Mouse (Mus musculus) right cerebral cortex, adult 18-20 months (tissue): Measurements from ENCODE around the gene Rps6ka1.
"Not testable (repeated sequence)": the region's sequence is repeated elsewhere in the genome, so short reads cannot be mapped to it uniquely, and the experiment has no call there.

Source experiments
- DNase-seq: peaks from one replicate; pipeline ENCODE4 v3.0.0; 2022; ENCODE audit warnings: mixed read lengths

Gene Rps6ka1

GRCm38 (mm10) chr4:133887672-133888453 lies at the start of gene Rps6ka1:
TSS of gene Rps6ka1 (minus strand) at chr4:133887797.
- peak; percentile 62 for DNase-seq

DNA sequence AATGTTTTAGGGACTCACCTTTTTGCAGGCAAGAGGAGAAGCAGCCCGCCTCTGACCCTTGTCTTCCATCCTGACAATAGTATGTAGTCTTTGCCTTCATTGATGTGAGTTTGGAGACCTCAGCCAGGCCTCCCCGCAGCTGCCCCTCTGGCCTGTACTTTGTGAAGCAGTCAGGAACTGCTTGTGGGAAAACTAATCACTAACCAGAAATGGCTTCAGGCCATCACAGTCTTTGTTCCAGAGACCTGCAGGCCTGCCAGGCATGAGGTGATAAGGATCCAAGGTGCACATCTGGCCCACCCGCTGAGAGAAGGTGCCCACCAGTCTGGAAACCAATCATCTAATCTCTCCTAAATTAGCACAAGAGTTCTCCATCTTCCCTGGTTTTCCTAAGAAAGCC lies 44.2 kb upstream of the Rps6ka1 start:
- DNase-seq: no peak

DNA sequence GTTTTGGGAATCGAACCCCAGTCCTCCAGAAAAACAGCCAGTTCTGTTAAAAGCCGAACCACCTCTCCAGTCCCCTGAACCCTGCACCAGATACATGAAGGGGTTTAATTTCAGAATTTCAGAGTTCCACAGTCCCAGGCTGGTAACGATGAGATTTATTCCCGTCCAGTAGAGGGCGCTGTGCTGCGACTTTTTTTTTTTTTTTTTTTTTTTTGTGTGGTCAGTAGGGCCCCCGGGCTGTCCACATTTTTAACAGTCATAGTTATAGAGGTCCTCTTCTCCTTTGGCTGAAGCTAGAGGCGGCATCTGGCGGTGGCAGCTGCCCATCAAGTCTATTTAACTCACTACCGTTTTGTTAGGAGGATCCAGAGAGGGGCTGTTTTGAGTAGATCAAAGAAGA lies 43.8 kb upstream of the Rps6ka1 start:
- DNase-seq: no peak

DNA sequence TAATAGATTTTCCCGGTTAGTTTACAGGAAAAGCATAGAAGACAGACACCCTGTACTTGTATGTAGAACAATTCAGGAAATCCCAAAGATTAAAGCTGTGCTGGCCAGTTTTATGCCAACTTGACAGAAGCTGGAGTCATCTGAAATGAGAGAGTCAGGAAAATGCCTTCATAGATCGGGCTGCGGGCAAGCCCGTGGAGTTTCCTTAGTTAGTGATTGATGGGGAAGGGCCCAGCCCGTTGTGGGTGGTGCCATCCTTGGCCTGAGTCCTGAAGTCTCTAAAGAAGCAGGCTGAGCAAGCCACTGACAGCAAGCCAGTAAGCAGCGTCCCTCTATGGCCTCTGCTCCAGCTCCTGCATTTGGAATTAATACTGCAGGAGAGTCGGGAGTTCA lies 41.7 kb upstream of the Rps6ka1 start:
- no peak for DNase-seq

- no peak for DNase-seq
Observed at GRCm38 (mm10) chr4:133928576-133929277, 41.1 kb upstream of the Rps6ka1 start.

GRCm38 (mm10) chr4:133925204-133925603 lies 37.6 kb upstream of the Rps6ka1 start:
- no peak for DNase-seq

- no peak for DNase-seq
Observed at GRCm38 (mm10) chr4:133923743-133924142, 36.1 kb upstream of the Rps6ka1 start.

DNA sequence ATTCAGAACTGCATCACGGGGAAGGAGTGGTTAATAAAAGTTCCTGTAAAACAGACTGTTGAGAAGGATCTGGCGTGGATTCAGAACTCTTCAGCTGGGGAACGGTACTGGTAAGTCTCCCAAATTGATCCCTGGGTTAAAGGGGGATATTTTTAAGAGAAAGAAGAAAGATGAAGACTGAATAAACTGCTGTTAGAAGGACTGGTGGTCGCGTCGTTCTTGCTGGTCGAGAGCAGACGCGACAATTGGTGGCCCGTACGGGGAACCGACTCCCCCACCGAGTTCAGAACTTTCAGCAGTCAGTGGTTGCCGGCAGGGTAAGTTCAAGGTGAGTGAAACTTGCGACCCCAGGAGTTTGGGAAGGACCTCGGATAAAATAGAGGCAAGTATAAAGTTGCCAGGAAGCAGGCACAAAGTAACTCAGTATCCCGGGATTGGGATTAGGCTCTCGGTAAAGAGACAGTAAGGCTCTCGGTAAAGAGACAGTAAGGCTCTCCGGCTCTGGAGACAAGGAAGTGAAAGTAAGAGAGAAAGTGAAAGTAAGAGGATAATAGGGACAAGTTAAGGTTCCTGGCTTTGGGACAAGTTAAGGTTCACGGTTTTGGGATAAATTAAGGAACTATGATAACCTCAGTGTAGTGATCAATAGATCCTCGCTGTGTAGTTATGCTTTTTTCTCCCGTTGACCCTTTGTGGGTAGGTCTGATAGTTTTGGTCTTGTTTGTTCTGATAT lies 30.7 kb upstream of the Rps6ka1 start:
- peak; percentile 23 for DNase-seq

DNA sequence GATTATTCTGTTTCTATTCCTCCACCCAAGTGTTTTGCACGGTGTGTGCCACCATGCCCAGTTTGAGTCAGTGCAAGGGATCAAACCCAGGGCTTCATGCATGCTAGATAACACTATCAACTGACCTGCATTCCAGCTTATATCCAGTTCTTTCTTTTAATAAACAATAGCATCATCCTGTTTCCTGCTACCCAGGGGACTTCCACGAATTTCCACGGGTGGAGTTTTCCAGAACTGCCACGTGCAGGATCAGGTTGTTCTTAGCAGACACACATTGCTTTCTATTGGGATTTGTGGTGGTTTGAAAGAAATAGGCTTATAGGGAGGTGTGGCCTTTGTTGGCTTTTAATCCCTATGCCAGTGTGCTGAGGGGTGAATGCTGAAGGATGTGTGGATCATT lies 24.4 kb upstream of the Rps6ka1 start:
- DNase-seq: no peak

DNA sequence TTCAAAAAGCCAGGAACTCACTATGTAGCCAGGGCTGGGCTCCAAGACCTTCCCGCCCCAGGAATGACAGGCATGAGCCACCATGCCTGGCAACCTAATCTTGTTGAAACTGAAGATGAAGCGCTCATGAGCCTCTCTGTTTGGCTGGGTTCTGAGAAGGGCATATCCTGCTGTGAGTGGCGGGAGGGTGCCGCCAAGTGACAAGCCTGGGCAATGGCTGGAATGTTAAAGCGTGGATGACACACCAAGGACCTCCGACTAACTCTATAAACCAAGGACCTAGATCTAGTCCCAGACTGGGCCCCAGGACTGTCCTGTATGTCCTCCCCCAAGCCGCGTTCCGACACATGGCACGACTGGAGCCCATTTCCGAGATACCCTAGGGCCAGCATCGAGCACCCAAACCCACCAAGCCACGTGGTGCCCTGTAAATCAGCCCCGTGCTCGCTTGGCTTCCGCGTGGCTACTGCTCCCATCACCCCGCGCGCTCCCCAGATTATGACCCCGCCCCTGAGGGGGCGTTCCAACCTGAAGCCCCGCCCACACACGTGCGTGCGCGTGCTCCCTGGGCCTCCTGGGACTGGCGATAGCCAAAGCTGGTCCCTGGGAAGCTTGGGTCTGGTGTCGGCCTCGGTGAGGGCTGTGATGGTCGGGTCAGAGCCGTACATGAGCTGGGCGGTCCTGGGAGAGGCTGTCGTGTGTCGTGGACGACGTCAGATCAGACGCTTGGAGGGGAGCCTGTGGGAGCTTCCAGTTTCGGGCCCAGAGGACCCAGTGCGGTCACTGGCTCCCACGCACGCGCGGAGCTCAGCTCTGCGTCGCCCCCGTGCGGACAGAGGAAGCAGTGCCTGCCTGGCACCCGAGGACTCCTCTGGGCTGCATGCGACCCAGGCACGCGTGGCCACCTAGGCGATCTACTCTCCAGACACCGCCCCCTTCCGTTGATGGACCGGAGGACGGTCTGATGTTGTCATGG lies 22.9 kb upstream of the Rps6ka1 start:
- peak; percentile 93 for DNase-seq

DNA sequence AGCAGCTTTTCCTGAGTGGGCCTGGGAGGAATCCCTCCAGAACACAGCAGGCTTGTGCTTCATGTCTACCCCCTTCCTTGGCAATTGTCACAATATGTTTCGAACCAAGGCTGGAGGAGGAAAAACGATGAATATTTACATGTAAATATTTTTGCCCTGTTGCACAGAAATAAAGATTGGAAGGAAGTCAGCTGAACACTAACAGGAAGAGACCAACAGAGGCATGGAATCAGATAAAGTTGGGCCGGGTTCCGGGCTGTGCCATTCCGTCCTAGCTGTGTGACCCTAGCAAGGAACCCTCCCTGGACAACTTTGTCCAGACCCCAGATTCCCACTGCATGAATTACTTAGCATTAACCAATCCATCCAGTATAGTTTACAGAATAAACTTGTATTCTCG lies 20.5 kb upstream of the Rps6ka1 start:
- DNase-seq: no peak

DNA sequence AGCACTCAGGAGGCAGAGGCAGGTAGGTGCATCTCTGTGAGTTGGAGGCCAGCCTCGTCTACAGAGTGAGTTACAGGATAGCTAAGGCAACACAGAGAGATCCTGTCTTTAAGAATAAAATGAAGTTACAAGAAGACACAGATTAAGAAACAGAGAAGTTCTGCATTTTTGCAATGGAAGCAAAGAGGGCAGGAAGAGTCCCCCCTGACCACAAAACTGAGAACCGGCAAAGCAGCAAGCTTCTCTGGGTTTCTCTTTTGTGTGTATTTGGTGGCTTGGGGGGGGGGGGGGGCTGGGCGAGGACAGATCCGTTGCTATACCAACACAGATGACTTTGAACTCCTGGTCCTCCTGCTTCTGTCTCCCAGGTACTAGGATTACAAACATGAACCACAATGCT lies 19.5 kb upstream of the Rps6ka1 start:
- DNase-seq: no peak

GRCm38 (mm10) chr4:133906336-133906735 lies 18.7 kb upstream of the Rps6ka1 start:
- DNase-seq: not testable (repeated sequence)

DNA sequence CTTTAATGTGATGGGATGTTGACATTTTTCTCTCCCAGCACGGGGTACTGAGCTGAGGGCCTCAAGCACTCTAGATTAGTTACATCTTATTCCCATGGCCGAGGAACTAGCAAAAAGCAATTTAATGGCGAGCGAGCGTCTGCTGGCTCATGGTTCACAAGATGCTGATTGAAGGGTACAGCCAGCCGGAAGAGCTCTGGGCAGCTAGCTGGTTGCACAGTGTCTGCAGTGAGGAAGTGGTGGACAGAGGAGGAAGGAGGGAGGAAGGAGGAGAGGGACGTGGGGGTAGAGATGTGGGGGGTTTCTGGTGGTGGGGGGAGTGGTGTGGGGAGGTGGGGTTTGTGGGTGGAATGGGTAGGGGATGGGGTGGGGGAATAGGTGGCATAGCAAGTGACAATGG lies 17.6 kb upstream of the Rps6ka1 start:
- DNase-seq: no peak

DNA sequence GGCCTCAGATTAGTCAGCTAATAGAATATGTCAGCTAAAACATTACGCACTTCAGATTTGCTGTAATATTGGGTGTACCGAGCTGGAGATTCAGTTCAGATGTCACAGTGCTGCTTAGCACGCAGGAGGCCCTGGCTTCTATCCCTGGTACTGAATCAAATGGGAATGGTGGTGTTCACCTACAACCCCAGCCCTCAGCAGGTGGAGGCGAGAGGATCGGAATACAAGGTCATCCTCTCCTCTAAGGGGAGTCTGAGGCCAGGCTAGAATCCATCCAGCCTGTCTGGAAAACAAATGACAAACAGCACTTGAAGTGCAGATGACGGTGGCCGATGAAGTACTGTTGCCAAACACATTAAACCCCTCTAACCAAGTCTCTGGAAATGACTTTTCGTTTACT lies 16.7 kb upstream of the Rps6ka1 start:
- no peak for DNase-seq

- DNase-seq: no peak
Observed at GRCm38 (mm10) chr4:133903372-133903771, 15.8 kb upstream of the Rps6ka1 start.

DNA sequence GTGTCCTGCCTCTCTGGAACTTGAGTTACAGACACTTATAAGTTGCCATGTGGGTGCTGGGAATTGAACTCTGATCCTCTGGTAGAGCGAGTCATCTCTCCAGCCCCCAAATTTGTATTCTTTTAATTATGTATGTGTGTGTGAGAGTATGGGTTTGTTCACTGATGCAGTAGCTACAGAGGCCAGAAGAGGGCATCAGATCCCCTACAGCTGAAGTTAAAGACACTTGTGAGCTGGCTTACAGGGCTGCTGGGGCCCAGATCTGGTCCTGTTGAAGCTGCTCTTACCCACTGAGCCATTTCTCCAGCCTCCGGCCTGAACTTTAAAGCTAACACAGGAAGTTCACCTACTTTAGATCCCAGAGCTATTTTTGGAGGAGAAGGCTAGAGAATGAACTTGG lies 14.9 kb upstream of the Rps6ka1 start:
- no peak for DNase-seq

- DNase-seq: no peak
Observed at GRCm38 (mm10) chr4:133900887-133901286, 13.3 kb upstream of the Rps6ka1 start.

DNA sequence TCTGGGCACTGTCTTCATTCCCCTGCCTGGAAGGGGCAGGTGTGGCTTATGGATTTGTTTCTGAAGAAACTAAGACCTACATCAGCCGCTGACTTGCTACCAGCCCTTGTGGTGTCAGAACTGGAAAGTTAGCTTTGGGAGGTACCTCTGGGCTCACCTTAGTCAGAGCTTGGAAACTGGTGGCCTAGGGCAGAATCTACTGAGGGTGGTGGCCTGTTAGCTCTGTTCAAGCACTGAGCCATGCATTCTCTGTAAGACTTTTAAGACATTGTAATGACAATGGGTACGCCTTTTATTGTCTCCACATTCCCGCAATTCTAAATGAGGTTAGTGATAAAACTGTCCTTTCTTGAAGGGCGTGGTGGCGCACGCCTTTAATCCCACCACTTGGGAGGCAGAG lies 12.8 kb upstream of the Rps6ka1 start:
- DNase-seq: no peak

GRCm38 (mm10) chr4:133899241-133899800 lies 11.7 kb upstream of the Rps6ka1 start:
- DNase-seq: no peak

DNA sequence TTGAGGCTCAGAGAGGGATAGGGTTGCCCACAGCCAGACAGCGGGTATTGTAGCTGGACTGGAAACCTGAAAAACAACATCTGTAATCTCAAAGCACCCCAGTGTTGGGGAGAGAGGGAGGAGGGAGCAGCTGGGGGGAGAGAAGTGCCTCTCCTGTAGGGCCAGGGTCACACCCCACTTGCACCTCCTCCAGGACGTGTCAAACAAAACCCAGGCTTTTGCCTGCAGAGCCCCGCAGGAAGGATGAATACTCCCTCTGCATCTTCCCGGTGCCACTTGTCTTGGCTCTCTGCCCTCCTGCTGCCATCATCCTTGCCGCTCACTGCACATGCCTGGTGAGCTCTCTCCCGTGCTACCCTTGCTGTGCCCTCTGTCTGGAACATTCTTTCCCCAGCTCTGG lies 10.6 kb upstream of the Rps6ka1 start:
- DNase-seq: no peak

DNA sequence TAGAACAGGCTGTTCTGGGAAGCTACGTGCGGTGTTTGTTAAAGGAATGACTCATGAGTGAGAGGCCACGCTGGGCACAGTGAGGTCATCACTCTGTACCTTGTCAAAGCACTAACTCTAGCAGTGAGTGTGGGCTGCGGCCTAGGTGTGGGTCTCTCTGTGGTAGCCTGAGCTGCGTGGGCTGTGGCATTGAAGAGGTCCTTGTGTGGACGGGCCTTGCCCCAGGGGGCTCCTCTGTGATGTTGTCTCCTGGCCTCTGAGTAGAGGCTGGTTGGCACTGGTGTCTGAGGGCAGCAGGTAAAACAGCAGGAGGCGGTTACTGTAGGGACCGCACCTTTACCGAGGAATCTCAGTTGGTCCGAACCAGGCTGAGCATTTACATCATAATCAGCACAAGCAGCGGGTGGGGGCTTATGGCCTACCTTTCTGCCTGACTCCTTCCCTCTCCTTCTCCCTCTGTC lies 9.9 kb upstream of the Rps6ka1 start:
- DNase-seq: no peak
